Mouse (Mus musculus) liver, adult 2 months (tissue): ENCODE data around the gene Ctdnep1.

Experiments used
- CTCF ChIP-seq: fragments of 200-500 bp; IDR thresholded peaks from 2 replicates; pipeline ENCODE4 v1.5.1; 2011; ENCODE audit warnings: low read depth, low read length, control low read depth
- POLR2A ChIP-seq: fragments of 200-500 bp; IDR thresholded peaks from 2 replicates; pipeline ENCODE4 v1.6.1; 2011; ENCODE audit warnings: low read length, control low read depth; ENCODE audit not compliant: insufficient read depth; ENCODE audit errors: extremely low read depth

DNA sequence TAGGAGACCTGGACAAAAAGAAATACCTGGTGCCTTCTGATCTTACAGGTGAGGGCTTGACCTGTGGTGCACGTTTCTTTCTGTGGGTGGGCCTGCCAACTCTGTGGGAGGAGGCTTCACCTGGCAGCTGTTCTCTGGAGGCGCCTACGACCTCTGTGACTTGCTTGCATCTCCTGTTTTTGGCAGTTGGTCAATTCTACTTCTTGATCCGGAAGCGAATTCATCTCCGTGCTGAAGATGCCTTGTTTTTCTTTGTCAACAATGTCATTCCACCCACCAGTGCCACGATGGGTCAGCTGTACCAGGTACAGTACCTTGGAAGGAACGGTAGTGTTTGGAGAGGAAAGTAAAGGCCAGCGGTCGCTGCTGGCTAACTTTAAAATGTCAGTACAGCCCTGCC lies 11.4 kb downstream of the Ctdnep1 start:
- TF ChIP-seq POLR2A (no peak), CTCF (no peak)
